ENCODE assay signal across 30 mouse cellular contexts in genomic region chr6:43353446-43353845, GRCm38 (mm10). TPM values are rescaled to one million over a fixed set of nuclear protein-coding genes. Genes with fewer than 3 reads are reported as not detected.
DNase-seq lines count a peak whose midpoint lies in the region; ATAC-seq and TF ChIP-seq lines count a peak whose summit lies in the region.
"Had no signal": no experiment of that assay in that cellular context is flagged by ENCODE, and none has a peak within 500 bp of the region (broad histone marks: within the 10 kb centered on the region; RNA-seq: fewer than 3 reads in every experiment).

No protein-coding gene starts in this region.

- H3K79me3 ChIP-seq in C2C12 (ENCODE audit: low read depth): no peaks in the 10 kb centered on the region

- H3K9me3 ChIP-seq in forebrain, embryonic 12.5 days: no peaks in the 10 kb centered on the region
- H3K9me3 ChIP-seq: embryonic facial prominence, embryonic 10.5 days; embryonic facial prominence, embryonic 13.5 days; G1E; heart, embryonic 10.5 days; heart, embryonic 13.5 days; hindbrain, embryonic 12.5 days; hindbrain, embryonic 15.5 days; intestine, embryonic 15.5 days had no signal

- no peaks in the 10 kb centered on the region for H3K79me2 ChIP-seq in C2C12 (ENCODE audit: control insufficient read depth, insufficient read depth)

- H3K27ac ChIP-seq in embryonic fibroblast, embryonic 13.5 days (ENCODE audit: insufficient read depth, low read length): peak overlapping the region; percentile 64; the same call in 1 of the 2 replicates
- no peak overlapping the region for H3K27ac ChIP-seq in forebrain, embryonic 12.5 days
- H3K27ac ChIP-seq in cerebellum, adult 2 months (ENCODE audit: insufficient read depth, low read length): no peak overlapping the region
- H3K27ac ChIP-seq: embryonic facial prominence, embryonic 10.5 days; embryonic facial prominence, embryonic 13.5 days; heart, adult 2 months; heart, embryonic 10.5 days; heart, embryonic 13.5 days; hindbrain, embryonic 12.5 days; hindbrain, embryonic 15.5 days; intestine, embryonic 15.5 days had no signal

- WGBS in forebrain, embryonic 12.5 days: 95% methylated on average over 4 of the region's 4 CpGs
- 92% methylated on average over 4 of the region's 4 CpGs for WGBS in cerebellum, adult 2 months

- H3K36me3 ChIP-seq in C2C12 (ENCODE audit: control insufficient read depth, insufficient read depth): no peaks in the 10 kb centered on the region
- no peaks in the 10 kb centered on the region for H3K36me3 ChIP-seq in forebrain, embryonic 12.5 days (replicated peaks)
- H3K36me3 ChIP-seq: embryonic facial prominence, embryonic 10.5 days; embryonic facial prominence, embryonic 13.5 days; G1E; heart, embryonic 10.5 days; heart, embryonic 13.5 days; hindbrain, embryonic 12.5 days; hindbrain, embryonic 15.5 days; intestine, embryonic 15.5 days had no signal

- H3K27me3 ChIP-seq in C2C12 (ENCODE audit: control insufficient read depth, insufficient read depth, insufficient read length): no peaks in the 10 kb centered on the region
- no peaks in the 10 kb centered on the region for H3K27me3 ChIP-seq in forebrain, embryonic 12.5 days
- H3K27me3 ChIP-seq in cerebellum, adult 2 months (ENCODE audit: control insufficient read depth, insufficient read depth, low read length): no peaks in the 10 kb centered on the region
- H3K27me3 ChIP-seq: CH12.LX; embryonic facial prominence, embryonic 13.5 days; heart, embryonic 13.5 days; hindbrain, embryonic 12.5 days; hindbrain, embryonic 15.5 days; intestine, embryonic 15.5 days had no signal

- no peak for ATAC-seq in forebrain, embryonic 12.5 days (ENCODE audit: low FRiP score)
- no peak for ATAC-seq in inflammation-experienced regulatory T-cells, adult 6 months
- ATAC-seq: activated CD4-positive, CD25-positive, alpha-beta regulatory T cell, adult 4 months; forebrain, embryonic 16.5 days; intestine, embryonic 15.5 days had no signal

- no peak overlapping the region for H3ac ChIP-seq in C2C12 (ENCODE audit: control insufficient read depth, insufficient read length, low read depth)

- no peak overlapping the region for H3K9ac ChIP-seq in forebrain, embryonic 12.5 days
- H3K9ac ChIP-seq: embryonic facial prominence, embryonic 13.5 days; heart, embryonic 13.5 days; hindbrain, embryonic 12.5 days; hindbrain, embryonic 15.5 days; intestine, embryonic 15.5 days had no signal

- peak; percentile 52 for DNase-seq in 3134 (ENCODE audit: extremely low read depth, insufficient read length, low spot score)
- DNase-seq in cerebellum, adult 2 months: no peak
- DNase-seq: adrenal gland, postnatal 10 days; adrenal gland, postnatal 36 days; cerebellum, adult 18-20 months; cerebellum, adult 9-11 months; cerebellum, postnatal 25 days; embryo, embryonic 11 days; gastrocnemius, postnatal 10 days; gastrocnemius, postnatal 36 days; heart, adult 2 months; heart, postnatal 14 days; kidney, adult 11 months; kidney, adult 8-10 months had no signal

- no peak for TF ChIP-seq POLR2A in embryonic fibroblast, embryonic 13.5 days (IDR thresholded peaks at IDR 0.05; ENCODE audit: low read depth, low read length)
- no peak for TF ChIP-seq POLR2A in cerebellum, adult 2 months (IDR thresholded peaks at IDR 0.05; ENCODE audit: borderline replicate concordance, insufficient read depth, low read length)

- no peak overlapping the region for H3K4me3 ChIP-seq in C2C12 (ENCODE audit: insufficient read depth, poor library complexity, severe bottlenecking)
- H3K4me3 ChIP-seq in embryonic fibroblast, embryonic 13.5 days (ENCODE audit: insufficient read depth, low read length): no peak overlapping the region
- H3K4me3 ChIP-seq in forebrain, embryonic 12.5 days (replicated peaks): no peak overlapping the region
- H3K4me3 ChIP-seq in cerebellum, adult 2 months (replicated peaks; ENCODE audit: insufficient read depth, low read depth, low read length): no peak overlapping the region
- H3K4me3 ChIP-seq: embryonic facial prominence, embryonic 10.5 days; embryonic facial prominence, embryonic 13.5 days; heart, adult 2 months; heart, embryonic 10.5 days; heart, embryonic 13.5 days; hindbrain, embryonic 12.5 days; hindbrain, embryonic 15.5 days; intestine, embryonic 15.5 days had no signal

- TF ChIP-seq CTCF in C2C12 (IDR thresholded peaks at IDR 0.05; ENCODE audit: control insufficient read depth, insufficient read depth, insufficient read length): no peak
- TF ChIP-seq CTCF in embryonic fibroblast, embryonic 13.5 days (IDR thresholded peaks at IDR 0.05; ENCODE audit: borderline replicate concordance, insufficient read depth, low read length): no peak
- no peak for TF ChIP-seq CTCF in cerebellum, adult 2 months (IDR thresholded peaks at IDR 0.05; ENCODE audit: borderline replicate concordance, insufficient read depth, low read depth, low read length)

- peaks cover 3% of the 10 kb centered on the region for H3K4me1 ChIP-seq in embryonic fibroblast, embryonic 13.5 days (ENCODE audit: control insufficient read depth, insufficient read depth, low read length)
- H3K4me1 ChIP-seq in forebrain, embryonic 12.5 days: peaks cover 6% of the 10 kb centered on the region; the same call in 1 of the 2 replicates
- H3K4me1 ChIP-seq in cerebellum, adult 2 months (ENCODE audit: control insufficient read depth, insufficient read depth, low read length): no peaks in the 10 kb centered on the region
- H3K4me1 ChIP-seq: embryonic facial prominence, embryonic 13.5 days; heart, embryonic 13.5 days; hindbrain, embryonic 12.5 days; hindbrain, embryonic 15.5 days; intestine, embryonic 15.5 days had no signal

- H3K4me2 ChIP-seq in forebrain, embryonic 12.5 days: no peak overlapping the region
- H3K4me2 ChIP-seq: embryonic facial prominence, embryonic 13.5 days; heart, embryonic 13.5 days; hindbrain, embryonic 12.5 days; hindbrain, embryonic 15.5 days; intestine, embryonic 15.5 days had no signal

TF ChIP-seq in C2C12, 6 proteins besides CTCF, POLR2A, EP300 and RAD21:
- peak; percentile 24 for TF ChIP-seq FOSL1 (IDR thresholded peaks at IDR 0.05; ENCODE audit: insufficient read depth, low read length, poor library complexity, severe bottlenecking)
- peak; percentile 29 for TF ChIP-seq CEBPB (IDR thresholded peaks at IDR 0.05; ENCODE audit: low read depth)
- TF ChIP-seq MYOD1 (IDR thresholded peaks at IDR 0.05; ENCODE audit: control insufficient read depth, insufficient read length, low read depth): no peak

RNA-seq across cellular contexts. Expression of gene Nobox, which starts 44.1 kb away (rescaled TPM):
- not detected for polyA plus RNA-seq in C2C12 (2012; fragmentation: generic; extraction: Trizol)
- not detected in 2 replicates for polyA plus RNA-seq in embryonic fibroblast, embryonic 13.5 days (2011; ENCODE audit: insufficient read length, low read depth, missing spikeins)
- polyA plus RNA-seq in forebrain, embryonic 12.5 days (2016; fragmentation: Nextera tagmentation; extraction: Ambion mirVana): not detected in 2 replicates
- not detected for polyA plus RNA-seq in inflammation-experienced regulatory T-cells, adult 6 months (2017; shearing (Covaris generic))
- 0.10 TPM in 1 of 2 replicates, not detected in the other for polyA plus RNA-seq in cerebellum, adult 2 months (2012; rRNA removed)
- polyA plus RNA-seq: activated CD4-positive, CD25-positive, alpha-beta regulatory T cell, adult 4 months; embryonic facial prominence, embryonic 10.5 days; embryonic facial prominence, embryonic 13.5 days; forebrain, embryonic 11.5 days; forebrain, embryonic 16.5 days; heart, adult 2 months; heart, embryonic 10.5 days; heart, embryonic 13.5 days; hindbrain, embryonic 12.5 days; hindbrain, embryonic 15.5 days; intestine, embryonic 15.5 days had no signal
